Mouse (Mus musculus) yolk sac, embryonic 10.5 days (tissue): Measurements from ENCODE around the gene Uggt1.

Experiments used
- DNase-seq: peaks from one replicate; pipeline ENCODE4 v3.0.0-alpha.2; 2017; ENCODE audit warnings: low spot score

The Uggt1 gene

DNA sequence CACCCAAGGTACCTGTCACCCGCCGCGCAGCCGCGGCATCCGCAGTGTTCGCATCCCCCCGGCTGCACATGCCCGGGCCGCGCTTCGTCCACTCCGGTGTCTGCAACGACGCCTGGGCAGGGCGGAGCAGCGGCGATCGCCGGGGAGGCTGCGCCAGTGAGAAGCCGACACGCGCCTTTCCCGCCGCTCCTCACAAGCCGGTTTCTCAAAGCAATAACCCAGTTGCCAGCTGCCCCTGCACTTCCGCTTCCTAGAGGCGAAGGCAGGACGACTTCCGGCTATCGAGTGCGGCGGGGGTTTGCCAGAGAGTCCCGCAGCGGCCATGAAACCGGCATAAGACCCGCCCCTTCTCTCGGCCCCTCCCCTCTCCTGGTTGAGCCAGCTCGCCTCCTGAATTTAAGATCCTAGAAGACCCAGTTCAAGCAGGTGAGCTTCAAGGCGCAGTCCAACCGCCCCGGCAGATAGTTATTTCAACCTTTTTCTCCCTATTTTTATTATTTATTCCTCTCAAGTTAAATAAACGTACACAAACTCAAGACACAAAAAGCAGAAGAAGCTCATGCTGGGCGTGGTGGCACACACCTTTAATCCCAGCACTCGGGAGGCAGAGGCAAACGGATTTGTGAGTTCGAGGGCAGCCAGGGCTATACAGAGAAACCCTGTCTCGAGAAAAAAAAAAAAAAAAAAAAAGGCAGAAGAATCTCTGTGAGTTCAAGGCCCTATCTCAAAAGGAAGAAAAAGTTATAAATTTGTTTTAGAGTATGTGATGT lies at the start of gene Uggt1:
Gene Uggt1, minus strand, starts transcription at position 663 of the 770 bp plus-strand sequence.
- peak; percentile 97 for DNase-seq

DNA sequence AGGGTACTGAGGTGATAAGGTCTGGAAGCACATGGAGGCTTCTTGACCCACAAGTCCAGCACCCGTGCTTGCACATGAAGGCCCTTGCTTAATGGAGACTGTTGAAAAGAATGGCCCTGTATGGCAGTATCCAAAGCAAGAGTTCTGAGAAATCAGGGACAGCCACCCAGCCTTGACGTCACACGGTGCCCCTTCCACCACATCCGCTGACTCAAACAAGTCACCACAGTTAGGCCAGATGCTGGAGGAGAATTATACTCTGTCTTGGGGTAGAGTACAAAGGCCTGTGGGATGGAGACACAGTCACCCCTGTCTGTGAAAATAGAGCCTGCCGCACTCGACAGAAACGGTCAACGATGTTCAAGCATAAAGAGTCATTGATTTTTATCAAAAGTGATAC lies 49.0 kb upstream of the Uggt1 start:
- no peak for DNase-seq

DNA sequence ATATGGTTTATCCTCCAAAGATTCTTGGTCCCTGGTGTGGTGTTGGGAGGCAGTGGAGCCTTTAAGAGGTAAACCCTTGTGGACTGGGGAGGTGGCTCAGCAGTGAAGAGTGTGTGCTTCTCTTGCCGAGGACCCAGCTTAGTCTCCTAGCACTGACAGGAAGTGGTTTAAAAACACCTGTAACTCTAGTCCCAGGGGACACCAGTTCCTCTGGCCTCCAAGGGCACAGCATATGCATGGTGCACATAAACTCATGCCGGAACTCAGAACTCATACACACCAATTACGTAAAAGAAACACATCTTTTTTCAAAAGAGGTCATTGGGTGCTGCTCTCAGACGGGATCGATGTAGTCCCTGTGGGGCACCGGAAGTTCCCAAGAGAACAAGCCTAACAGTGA lies 37.3 kb upstream of the Uggt1 start:
- no peak for DNase-seq

GRCm38 (mm10) chr1:36280938-36281337 lies 36.4 kb upstream of the Uggt1 start:
- no peak for DNase-seq

GRCm38 (mm10) chr1:36279202-36279601 lies 34.7 kb upstream of the Uggt1 start:
- no peak for DNase-seq

DNA sequence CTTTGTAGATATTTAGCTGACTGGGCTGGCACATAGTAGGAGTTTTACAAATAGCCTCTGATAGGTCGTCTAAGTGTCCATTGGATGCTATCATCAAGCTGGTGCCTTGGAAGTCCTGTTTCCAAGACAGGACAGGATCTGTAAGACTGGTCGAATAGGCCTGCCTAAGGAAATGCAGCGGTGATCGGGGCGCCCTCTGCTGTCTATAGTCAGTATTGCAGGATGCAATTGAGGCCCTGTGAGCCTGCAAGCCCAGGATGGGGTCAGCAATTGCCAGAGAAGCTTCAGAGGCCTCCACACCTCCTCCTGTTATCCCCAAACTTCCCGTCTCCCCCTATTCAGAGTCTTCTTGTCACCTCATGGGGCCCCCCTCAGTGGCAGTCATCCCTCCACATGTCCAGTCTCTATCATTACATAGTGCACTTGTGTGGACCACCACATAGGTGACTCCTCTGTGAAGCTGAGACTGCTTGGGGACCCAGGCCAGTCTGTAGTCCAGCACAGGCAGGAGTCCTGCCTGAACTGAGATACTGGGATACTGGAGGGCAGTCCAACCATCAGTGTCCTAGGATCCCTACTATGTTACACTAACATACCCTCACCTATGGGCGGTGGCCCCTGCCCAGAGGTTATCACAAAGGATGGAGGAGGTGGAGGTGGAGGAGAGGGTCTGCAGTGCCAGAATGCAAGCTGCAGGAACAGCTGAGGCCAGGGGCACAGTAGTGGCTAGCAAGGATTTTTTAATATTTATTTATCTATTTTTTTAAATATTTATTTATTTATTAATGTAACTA lies 32.9 kb upstream of the Uggt1 start:
- DNase-seq = peak; percentile 43

DNA sequence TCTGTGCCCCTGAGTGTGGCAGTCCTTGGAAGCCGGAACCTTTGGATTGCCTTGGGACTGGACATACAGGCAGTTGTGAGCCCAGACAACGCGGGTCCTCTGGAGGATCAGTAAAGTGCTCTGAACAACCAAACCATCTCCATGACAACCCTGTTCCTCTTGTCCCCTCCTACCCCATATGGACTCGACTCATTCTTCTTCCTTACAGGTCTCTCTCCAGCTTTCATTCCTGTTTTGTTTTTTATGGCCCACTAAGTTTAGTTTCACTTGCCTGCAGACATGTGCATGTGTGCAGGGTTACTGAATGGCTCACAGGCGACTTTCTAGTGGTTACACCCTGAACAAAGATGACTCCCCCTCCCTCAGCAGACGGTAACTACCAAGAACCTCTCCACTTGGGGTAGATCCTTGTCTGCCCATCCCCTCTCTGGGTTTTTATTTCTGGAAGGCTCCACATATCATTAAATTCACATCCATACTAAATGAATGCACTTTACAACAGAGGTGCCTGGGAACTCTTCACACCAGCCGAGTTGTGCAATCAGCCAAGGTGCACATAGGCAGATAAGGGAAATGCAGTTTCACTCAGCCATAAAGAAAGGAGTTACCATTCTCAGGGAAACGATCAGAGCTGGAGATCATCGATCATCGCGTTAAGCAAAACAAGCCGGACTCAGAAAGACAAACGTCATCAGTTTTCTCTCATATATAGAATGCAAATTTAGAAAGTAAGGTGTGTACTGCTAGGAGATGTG lies 31.3 kb upstream of the Uggt1 start:
- no peak for DNase-seq

DNA sequence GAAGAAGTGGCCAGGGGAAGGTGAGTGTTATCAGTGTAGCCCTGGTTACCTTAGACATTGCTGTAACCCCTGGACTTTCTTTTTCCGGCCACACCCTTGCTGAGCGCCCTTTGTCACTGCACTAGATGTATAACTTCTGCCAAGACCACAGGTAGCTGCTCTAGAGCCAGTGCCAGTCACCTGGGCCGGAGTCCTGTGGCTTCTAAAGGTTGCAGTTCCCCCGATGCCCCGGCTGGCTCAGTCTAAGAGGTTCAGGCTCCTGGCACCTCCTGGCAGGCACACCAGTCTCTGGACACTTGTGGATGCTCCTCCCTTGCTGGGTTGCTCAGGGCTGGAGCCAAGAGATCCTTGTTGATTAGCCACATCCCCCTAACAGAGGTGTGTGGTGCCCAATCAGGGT lies 29.9 kb upstream of the Uggt1 start, which contains the start of gene Neurl3:
Gene Neurl3, minus strand, starts transcription at position 225 of the 400 bp plus-strand sequence.
- no peak for DNase-seq

DNA sequence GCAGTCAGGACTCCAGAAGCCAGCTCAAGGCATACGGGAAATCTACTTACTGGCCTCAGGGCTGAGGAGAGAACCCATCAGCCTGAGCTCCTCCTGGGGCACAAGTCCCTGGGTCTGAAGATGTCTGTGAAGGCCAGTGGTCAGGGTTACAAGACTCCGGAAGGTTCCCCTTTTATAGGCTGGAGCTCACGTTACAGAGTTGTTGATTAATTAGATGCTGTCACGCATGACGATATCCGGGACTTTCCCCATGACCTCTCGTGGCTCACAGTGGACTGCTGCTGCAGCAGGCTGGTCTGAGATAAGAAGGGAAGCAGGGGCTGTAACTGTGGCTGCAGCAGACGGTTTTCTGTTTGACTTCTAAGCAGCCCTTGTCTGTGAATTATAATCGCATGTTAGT lies 28.8 kb upstream of the Uggt1 start:
- peak; percentile 64 for DNase-seq

DNA sequence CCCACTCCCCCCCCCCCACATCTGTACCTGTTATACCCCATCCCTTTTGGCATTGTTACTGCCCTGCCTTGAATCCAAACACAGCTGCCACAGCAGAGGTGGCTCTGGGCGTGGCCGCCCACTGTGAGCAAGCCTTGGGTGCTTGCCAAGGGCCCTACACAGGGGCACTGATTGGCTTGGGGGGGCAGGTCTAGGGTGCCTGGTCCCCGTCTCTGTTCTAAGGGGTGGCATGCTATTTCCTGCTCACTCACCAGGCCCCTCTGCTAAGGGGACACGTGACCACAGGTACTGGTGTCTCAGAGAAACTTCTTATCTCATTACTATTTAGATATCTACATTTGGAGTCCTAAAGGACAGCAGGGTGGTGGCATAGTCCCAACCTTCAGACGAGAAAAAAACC lies 28.0 kb upstream of the Uggt1 start:
- DNase-seq = no peak

DNA sequence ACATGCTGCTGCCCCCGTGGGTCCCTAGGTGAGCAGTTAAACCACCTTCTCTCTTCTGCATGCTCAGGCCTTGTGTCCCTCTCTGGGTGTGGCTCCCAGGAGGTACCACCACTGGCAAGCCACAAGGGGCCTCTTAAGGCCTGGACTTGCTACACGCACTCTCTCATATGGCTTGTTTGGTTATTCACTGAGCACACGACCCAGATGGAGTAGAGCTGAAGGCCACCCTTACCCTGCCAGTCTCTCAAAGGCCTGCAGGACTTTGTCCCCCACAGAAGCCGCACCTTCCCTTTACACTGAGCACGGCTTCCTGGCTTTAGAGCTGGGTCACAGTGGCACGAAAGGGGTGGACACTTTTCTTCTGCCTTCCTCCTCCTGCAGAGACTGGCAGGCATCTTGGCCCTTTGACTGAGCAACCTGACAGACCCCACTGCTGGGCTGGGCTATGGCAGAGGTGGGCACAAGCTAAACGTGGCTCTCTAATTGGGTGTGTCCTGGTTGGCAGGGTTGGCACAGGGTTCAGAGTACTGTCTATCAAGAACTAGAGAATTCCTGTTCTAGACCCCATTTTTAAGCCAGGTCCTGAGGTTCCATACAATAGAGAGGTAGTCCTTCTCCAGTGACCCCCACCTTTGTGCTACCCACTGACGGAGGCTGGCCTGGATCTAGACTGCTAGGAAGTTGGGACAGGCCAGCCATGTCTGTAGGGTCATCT lies 27.2 kb upstream of the Uggt1 start:
- no peak for DNase-seq

DNA sequence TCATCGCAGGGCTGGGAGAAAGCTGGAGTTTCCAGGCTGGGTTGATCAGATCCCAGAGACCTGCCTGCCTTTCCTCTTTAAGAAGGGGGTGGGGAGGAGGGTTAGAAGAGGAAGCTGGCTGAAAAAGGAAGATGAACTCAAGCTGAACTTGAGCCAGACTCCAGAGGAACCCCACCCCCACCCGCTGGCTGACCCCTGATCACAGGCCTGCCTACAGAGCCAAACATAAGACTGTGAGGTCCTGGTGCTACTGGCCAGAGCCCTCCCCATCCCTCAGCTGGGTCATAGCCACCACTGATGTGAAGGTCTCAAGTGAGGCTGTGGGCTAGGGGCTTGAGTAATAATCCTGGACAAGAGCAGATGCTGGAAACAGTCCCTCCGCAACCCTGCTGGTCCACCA lies 26.1 kb upstream of the Uggt1 start:
- peak; percentile 69 for DNase-seq

GRCm38 (mm10) chr1:36269121-36269795 lies 24.7 kb upstream of the Uggt1 start:
- DNase-seq = no peak

GRCm38 (mm10) chr1:36267595-36267994 lies 23.1 kb upstream of the Uggt1 start:
- no peak for DNase-seq

DNA sequence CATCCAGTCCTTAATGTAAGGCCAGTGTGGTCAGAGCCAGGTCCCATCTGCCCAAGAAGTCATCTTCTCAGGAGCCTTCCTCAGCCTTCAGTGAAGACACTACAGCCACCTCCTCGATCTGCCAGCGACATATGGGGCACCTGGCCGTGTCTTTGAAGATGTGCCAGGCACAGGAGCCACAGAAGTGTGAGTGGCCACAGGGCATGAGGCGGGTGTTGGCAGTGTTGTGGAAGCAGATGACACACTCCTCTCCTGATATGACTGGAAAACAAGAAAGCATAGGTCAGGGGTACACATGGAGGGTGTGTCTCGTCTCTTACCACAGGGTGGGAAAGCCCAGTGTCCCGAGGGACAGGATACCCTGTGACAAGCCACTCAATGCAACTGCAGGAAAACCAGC lies 21.8 kb upstream of the Uggt1 start:
- no peak for DNase-seq

DNA sequence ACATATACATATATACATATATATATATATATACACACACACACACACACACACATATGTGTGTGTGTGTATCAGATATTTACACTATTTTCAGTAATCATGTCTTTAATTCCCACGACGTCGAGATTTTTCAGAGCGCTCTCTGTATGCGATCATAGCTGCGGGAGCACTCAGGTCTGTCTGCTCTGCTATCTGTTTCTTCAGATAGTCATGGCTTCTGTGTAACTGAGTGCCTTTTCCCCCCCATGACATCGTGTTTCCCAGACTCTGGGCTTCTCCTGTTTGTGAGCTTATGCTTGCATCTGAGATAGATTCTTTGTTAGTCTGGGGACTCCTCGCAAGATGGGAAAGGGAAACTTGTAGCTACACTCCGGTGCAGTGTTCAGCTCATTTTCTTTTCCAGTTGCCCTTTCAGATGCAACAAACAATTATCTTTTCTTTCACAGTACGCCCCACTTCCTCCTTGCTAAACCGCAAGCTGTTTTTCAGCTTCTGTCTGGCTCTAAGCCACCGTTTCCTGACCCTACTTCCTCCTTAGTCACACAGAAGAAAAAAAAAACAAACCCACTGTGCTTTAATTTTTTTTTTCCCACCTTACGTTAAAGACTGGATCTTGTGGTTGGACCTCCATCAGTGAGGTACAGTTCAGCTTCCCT lies 19.4 kb upstream of the Uggt1 start:
- no peak for DNase-seq

DNA sequence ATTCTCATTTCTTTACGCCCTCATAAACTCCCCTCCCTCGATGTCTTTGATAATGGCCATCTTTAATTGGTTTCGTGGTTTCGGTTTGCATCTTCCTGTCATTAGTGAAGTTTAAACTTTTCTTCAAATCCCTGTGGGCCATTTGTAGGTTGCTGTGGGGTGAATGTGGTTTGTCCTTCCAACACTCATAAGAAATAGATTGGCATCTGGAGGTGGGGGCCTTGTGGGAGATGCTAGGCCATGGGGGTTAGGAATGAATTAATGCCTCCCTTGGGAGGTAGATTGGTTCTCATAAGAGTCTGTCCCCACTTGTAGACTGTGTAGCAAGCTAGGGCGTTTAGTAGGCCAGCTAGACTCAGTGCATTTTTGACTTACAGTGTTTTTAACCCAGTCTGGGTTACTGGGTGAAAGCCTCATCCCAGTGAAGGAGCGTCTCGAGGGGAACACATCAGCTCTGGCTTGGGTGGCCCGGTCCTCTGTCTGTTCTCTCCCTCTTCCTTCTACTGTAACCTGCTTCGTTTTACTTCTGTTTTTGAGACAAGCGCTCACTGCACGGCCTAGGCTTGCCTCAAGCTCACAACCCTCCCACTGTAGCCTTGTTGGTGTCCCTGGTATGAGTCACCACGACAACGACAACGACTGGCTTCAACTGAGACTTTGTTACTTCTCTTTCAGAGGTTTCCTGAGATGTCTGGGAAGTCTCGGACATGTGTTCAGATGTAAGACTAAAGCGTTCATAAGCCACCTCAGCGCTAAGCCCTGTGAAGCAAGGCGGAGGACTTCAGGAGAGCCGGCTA lies 17.4 kb upstream of the Uggt1 start:
- DNase-seq = no peak

- no peak for DNase-seq
Measured at GRCm38 (mm10) chr1:36260418-36260817, 15.9 kb upstream of the Uggt1 start.

- no peak for DNase-seq
Measured at GRCm38 (mm10) chr1:36259281-36259680, 14.8 kb upstream of the Uggt1 start.

DNA sequence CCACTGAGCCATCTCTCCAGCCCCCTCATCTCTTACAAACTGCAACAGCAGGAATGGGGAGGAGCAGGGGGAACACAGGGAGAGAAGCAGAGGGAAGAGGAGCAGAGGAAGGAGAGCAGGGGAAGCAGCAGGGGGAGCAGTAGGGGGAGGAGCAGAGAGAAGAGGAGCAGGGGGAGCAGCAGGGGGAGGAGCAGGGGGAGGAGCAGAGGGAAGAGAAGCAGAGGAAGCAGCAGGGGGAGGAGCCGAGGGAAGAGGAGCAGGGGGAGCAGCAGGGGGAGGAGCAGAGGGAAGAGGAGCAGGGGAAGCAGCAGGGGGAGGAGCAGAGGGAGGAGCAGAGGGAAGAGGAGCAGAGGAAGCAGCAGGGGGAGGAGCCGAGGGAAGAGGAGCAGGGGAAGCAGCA lies 14.1 kb upstream of the Uggt1 start:
- no peak for DNase-seq
